Mouse (Mus musculus): ENCODE data around the gene Mllt6. TPM values are rescaled to one million over a fixed set of nuclear protein-coding genes. Genes with fewer than 3 reads are reported as not detected.
"Not testable (repeated sequence)": the region's sequence is repeated elsewhere in the genome, so short reads cannot be mapped to it uniquely, and the experiment has no call there.

Mllt6 gene
- polyA plus RNA-seq, 1 experiment from 2014 or later, result 1.9 TPM

GRCm38 (mm10) chr11:97629576-97629975, 33.6 kb upstream of the Mllt6 start, which contains the start of gene Epop:
Gene Epop, minus strand, starts transcription at chr11:97629702.
- peak within 1 kb of the TSS; percentile 70 for H3K9ac ChIP-seq
- H3K4me2 ChIP-seq (replicated peaks), result peak within 1 kb of the TSS; percentile 96
- H3K4me3 ChIP-seq (replicated peaks), result peak within 1 kb of the TSS; percentile 74
- under 1% methylated on average over 39 of the region's 47 CpGs for WGBS
- H3K27ac ChIP-seq, result no peak within 1 kb of the TSS
- no peaks in the 10 kb centered on the region for H3K36me3 ChIP-seq
- peaks cover 69% of the 10 kb centered on the region for H3K27me3 ChIP-seq (replicated peaks)
- no peaks in the 10 kb centered on the region for H3K9me3 ChIP-seq
- ATAC-seq, result peak; percentile 94
- H3K4me1 ChIP-seq (replicated peaks), result peaks cover 27% of the 10 kb centered on the region

GRCm38 (mm10) chr11:97631046-97631445, 32.2 kb upstream of the Mllt6 start:
- Histone ChIP-seq H3K4me3 (replicated peaks) (no peak overlapping the region), H3K4me1 (replicated peaks) (peaks cover 27% of the 10 kb centered on the region), H3K9me3 (no peaks in the 10 kb centered on the region), H3K9ac (no peak overlapping the region), H3K36me3 (no peaks in the 10 kb centered on the region), H3K27me3 (replicated peaks) (peaks cover 55% of the 10 kb centered on the region), H3K27ac (no peak overlapping the region), H3K4me2 (replicated peaks) (no peak overlapping the region)
- no peak for ATAC-seq
- 39% methylated on average over 2 of the region's 2 CpGs for WGBS

- peaks cover 51% of the 10 kb centered on the region for H3K27me3 ChIP-seq (replicated peaks)
- ATAC-seq, result no peak
- H3K4me2 ChIP-seq (replicated peaks), result no peak overlapping the region
- WGBS, result 21% methylated on average over 5 of the region's 5 CpGs
- H3K4me3 ChIP-seq (replicated peaks), result no peak overlapping the region
- H3K36me3 ChIP-seq, result no peaks in the 10 kb centered on the region
- peaks cover 27% of the 10 kb centered on the region for H3K4me1 ChIP-seq (replicated peaks)
- no peak overlapping the region for H3K27ac ChIP-seq
- H3K9me3 ChIP-seq, result no peaks in the 10 kb centered on the region
- no peak overlapping the region for H3K9ac ChIP-seq
These were observed 31.7 kb upstream of the Mllt6 start for GRCm38 (mm10) chr11:97631500-97631899.

- H3K27me3 ChIP-seq (replicated peaks), result peaks cover 48% of the 10 kb centered on the region
- ATAC-seq, result peak; percentile 37; the same call in 1 of the 2 replicates
- WGBS, result 4% methylated on average over 12 of the region's 12 CpGs
These were observed 31.3 kb upstream of the Mllt6 start for GRCm38 (mm10) chr11:97631938-97632337.

GRCm38 (mm10) chr11:97632440-97632839, 30.8 kb upstream of the Mllt6 start:
- not testable (repeated sequence) for H3K4me2 ChIP-seq (replicated peaks); ATAC-seq; H3K27ac ChIP-seq; H3K36me3 ChIP-seq; H3K4me3 ChIP-seq (replicated peaks); H3K9me3 ChIP-seq; H3K9ac ChIP-seq
- H3K27me3 ChIP-seq (replicated peaks), result peaks cover 43% of the 10 kb centered on the region
- WGBS, result 86% methylated on average over 4 of the region's 4 CpGs
- peaks cover 24% of the 10 kb centered on the region for H3K4me1 ChIP-seq (replicated peaks)

More at GRCm38 (mm10) chr11:97631938-97632337, 31.3 kb upstream of the Mllt6 start:
- no peak overlapping the region for H3K4me2 ChIP-seq (replicated peaks)
- no peak overlapping the region for H3K9ac ChIP-seq
- no peaks in the 10 kb centered on the region for H3K9me3 ChIP-seq
- peaks cover 25% of the 10 kb centered on the region for H3K4me1 ChIP-seq (replicated peaks)
- no peak overlapping the region for H3K4me3 ChIP-seq (replicated peaks)
- no peak overlapping the region for H3K27ac ChIP-seq
- no peaks in the 10 kb centered on the region for H3K36me3 ChIP-seq

- H3K36me3 ChIP-seq, result no peaks in the 10 kb centered on the region
- H3K9me3 ChIP-seq, result no peaks in the 10 kb centered on the region
- no peaks in the 10 kb centered on the region for H3K4me1 ChIP-seq (replicated peaks)
- ATAC-seq, result no peak
- 52% methylated on average over 11 of the region's 11 CpGs for WGBS
- no peak overlapping the region for H3K4me2 ChIP-seq (replicated peaks)
- no peak overlapping the region for H3K27ac ChIP-seq
- H3K27me3 ChIP-seq (replicated peaks), result peaks cover 14% of the 10 kb centered on the region
- no peak overlapping the region for H3K4me3 ChIP-seq (replicated peaks)
- no peak overlapping the region for H3K9ac ChIP-seq
These were observed 27.7 kb upstream of the Mllt6 start for GRCm38 (mm10) chr11:97635468-97636019.

GRCm38 (mm10) chr11:97641668-97642067, 21.5 kb upstream of the Mllt6 start:
- ATAC-seq, result no peak
- H3K9ac ChIP-seq, result no peak overlapping the region
- H3K27ac ChIP-seq, result no peak overlapping the region
- no peaks in the 10 kb centered on the region for H3K36me3 ChIP-seq
- no peak overlapping the region for H3K4me2 ChIP-seq (replicated peaks)
- 57% methylated on average over 8 of the region's 8 CpGs for WGBS
- no peak overlapping the region for H3K4me3 ChIP-seq (replicated peaks)
- H3K9me3 ChIP-seq, result no peaks in the 10 kb centered on the region
- no peaks in the 10 kb centered on the region for H3K4me1 ChIP-seq (replicated peaks)
- H3K27me3 ChIP-seq (replicated peaks), result no peaks in the 10 kb centered on the region

- no peak overlapping the region for H3K27ac ChIP-seq
- ATAC-seq, result no peak
- no peak overlapping the region for H3K4me2 ChIP-seq (replicated peaks)
- H3K4me3 ChIP-seq (replicated peaks), result no peak overlapping the region
- H3K27me3 ChIP-seq (replicated peaks), result no peaks in the 10 kb centered on the region
- no peaks in the 10 kb centered on the region for H3K4me1 ChIP-seq (replicated peaks)
- WGBS, result 50% methylated on average over 2 of the region's 2 CpGs
- H3K9ac ChIP-seq, result no peak overlapping the region
- H3K9me3 ChIP-seq, result no peaks in the 10 kb centered on the region
- no peaks in the 10 kb centered on the region for H3K36me3 ChIP-seq
These were observed 20.5 kb upstream of the Mllt6 start for GRCm38 (mm10) chr11:97642746-97643145.

- ATAC-seq, result no peak
- H3K9me3 ChIP-seq, result no peaks in the 10 kb centered on the region
- WGBS, result 75% methylated on average over 8 of the region's 8 CpGs
These were observed 19.7 kb upstream of the Mllt6 start for GRCm38 (mm10) chr11:97643380-97644055.

GRCm38 (mm10) chr11:97644834-97645233, 18.4 kb upstream of the Mllt6 start:
- no peaks in the 10 kb centered on the region for H3K4me1 ChIP-seq (replicated peaks)
- H3K27ac ChIP-seq, result no peak overlapping the region
- H3K4me3 ChIP-seq (replicated peaks), result no peak overlapping the region
- no peak for ATAC-seq
- H3K4me2 ChIP-seq (replicated peaks), result no peak overlapping the region
- H3K27me3 ChIP-seq (replicated peaks), result no peaks in the 10 kb centered on the region
- WGBS, result 3% methylated on average over 6 of the region's 6 CpGs
- no peak overlapping the region for H3K9ac ChIP-seq
- H3K9me3 ChIP-seq, result no peaks in the 10 kb centered on the region
- H3K36me3 ChIP-seq, result no peaks in the 10 kb centered on the region

More at GRCm38 (mm10) chr11:97643380-97644055, 19.7 kb upstream of the Mllt6 start:
- Histone ChIP-seq H3K4me2 (replicated peaks) (no peak overlapping the region), H3K27ac (no peak overlapping the region), H3K27me3 (replicated peaks) (no peaks in the 10 kb centered on the region), H3K9ac (no peak overlapping the region), H3K4me1 (replicated peaks) (no peaks in the 10 kb centered on the region), H3K36me3 (no peaks in the 10 kb centered on the region), H3K4me3 (replicated peaks) (no peak overlapping the region)

- H3K9me3 ChIP-seq; H3K36me3 ChIP-seq; H3K4me3 ChIP-seq (replicated peaks); H3K9ac ChIP-seq; H3K4me2 ChIP-seq (replicated peaks); H3K4me1 ChIP-seq (replicated peaks); ATAC-seq; H3K27ac ChIP-seq; H3K27me3 ChIP-seq (replicated peaks): not testable (repeated sequence)
- 93% methylated on average over 3 of the region's 4 CpGs for WGBS
These were observed 14.7 kb upstream of the Mllt6 start for GRCm38 (mm10) chr11:97648541-97648940.

- Histone ChIP-seq H3K27me3 (replicated peaks) (no peaks in the 10 kb centered on the region), H3K4me2 (replicated peaks) (no peak overlapping the region), H3K36me3 (no peaks in the 10 kb centered on the region), H3K4me3 (replicated peaks) (no peak overlapping the region), H3K9me3 (no peaks in the 10 kb centered on the region), H3K4me1 (replicated peaks) (no peaks in the 10 kb centered on the region), H3K9ac (no peak overlapping the region), H3K27ac (no peak overlapping the region)
- ATAC-seq, result no peak
- WGBS, result 73% methylated on average over 5 of the region's 5 CpGs
These were observed 12.9 kb upstream of the Mllt6 start for GRCm38 (mm10) chr11:97650341-97650740.

- not testable (repeated sequence) for H3K4me1 ChIP-seq (replicated peaks); H3K36me3 ChIP-seq; H3K9me3 ChIP-seq; ATAC-seq; H3K9ac ChIP-seq; H3K27me3 ChIP-seq (replicated peaks); H3K4me2 ChIP-seq (replicated peaks); H3K4me3 ChIP-seq (replicated peaks); H3K27ac ChIP-seq
- WGBS, result 92% methylated on average over 11 of the region's 11 CpGs
These were observed 9.8 kb upstream of the Mllt6 start for GRCm38 (mm10) chr11:97653376-97653775.
